Mouse (Mus musculus) granulocyte monocyte progenitor cell, adult 5-6 weeks (primary cell): ENCODE data around the gene Vps37c. TPM values are rescaled to one million over a fixed set of nuclear protein-coding genes. Genes with fewer than 3 reads are reported as not detected.

ENCODE experiments used
- ATAC-seq: replicated peaks from 2 replicates; pipeline ENCODE4 v1.8.0; 2016; ENCODE audit warnings: mild to moderate bottlenecking, moderate TSS enrichment, inconsistent platforms; ENCODE audit not compliant: poor library complexity, severe bottlenecking
- total RNA-seq, 2 experiments: library from RNA; stranded (forward) in 1 of 2; stranded (reverse) in 1 of 2; fragments of 200-712, 200-1000 nt in 1 of 2; fragments of >200 nt in 1 of 2; fragmentation: Nextera tagmentation in 1 of 2; gene quantifications; 2 replicates each; pipeline ENCODE4 v1.2.3; 2014 to 2017

Gene Vps37c
- total RNA-seq, 2 experiments from 2014 or later = 20.0 to 23.8 TPM

- ATAC-seq = no peak
Measured at GRCm38 (mm10) chr19:10685081-10685480, 3.5 kb upstream of the Vps37c start.

DNA sequence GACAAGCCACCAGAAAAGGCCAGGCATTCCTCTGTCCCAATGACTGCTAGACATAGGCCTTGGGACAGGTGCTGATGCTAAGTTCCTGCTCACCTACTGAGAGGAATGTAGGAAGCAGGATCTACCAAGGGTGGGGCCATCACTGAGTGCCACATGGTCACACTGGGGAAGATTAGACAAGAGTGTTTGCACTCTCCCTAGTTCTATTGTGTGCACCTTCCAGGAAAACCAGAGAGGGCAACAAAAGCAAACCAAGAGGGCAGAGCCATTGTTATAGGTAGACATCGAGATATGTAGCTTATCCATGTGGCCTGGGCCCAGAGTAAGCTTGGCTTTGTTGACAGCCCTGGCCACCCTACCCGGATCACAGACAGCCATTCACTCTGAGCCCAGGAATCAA, 2.8 kb upstream of the Vps37c start:
- no peak for ATAC-seq

GRCm38 (mm10) chr19:10689470-10690166, 1.1 kb downstream of the Vps37c start:
- ATAC-seq = no peak

DNA sequence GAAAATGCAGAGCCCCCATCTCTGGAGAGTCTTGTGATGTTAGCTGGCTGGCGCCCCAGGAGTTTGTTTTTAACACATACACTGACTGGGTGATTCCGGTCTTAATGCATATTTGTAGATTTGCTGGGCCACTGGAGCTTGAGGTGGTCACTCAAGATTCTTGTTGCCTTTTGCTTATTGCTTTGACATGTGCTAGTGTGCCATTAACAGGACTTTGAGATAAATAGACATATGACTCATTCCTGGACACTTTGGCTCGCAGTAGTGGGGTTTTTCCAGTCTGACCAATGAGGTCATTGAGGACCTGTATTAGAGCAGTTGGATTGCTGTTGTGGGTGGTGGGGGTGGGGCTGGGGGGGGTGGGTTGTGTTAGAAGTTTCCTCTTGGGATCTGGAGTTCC, 1.8 kb downstream of the Vps37c start:
- ATAC-seq = no peak

- ATAC-seq = no peak
Measured at GRCm38 (mm10) chr19:10691121-10691520, 2.6 kb downstream of the Vps37c start.

- no peak for ATAC-seq
Measured at GRCm38 (mm10) chr19:10691660-10692059, 3.1 kb downstream of the Vps37c start.

DNA sequence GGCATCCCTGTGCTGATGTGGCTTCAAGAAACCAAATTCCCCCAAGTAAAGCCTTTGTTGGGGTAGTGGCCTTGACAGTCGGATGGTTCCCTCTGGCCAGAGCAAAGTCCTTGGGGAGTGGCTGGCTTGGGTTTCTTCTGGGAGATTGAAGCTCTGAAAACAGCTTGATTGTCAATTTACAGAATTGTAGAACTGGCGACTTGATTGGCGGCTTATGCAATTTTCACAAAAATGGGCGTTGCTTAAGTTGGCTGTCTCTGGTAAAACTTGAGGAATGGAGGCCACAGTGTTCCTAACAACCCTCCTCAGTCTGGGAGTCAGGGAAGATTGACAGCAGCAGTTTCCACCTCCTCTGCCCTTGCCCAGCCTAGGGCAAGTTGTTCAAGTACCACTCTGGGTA, 3.8 kb downstream of the Vps37c start:
- no peak for ATAC-seq

GRCm38 (mm10) chr19:10693926-10694682, 5.6 kb downstream of the Vps37c start:
- ATAC-seq = peak; percentile 70

DNA sequence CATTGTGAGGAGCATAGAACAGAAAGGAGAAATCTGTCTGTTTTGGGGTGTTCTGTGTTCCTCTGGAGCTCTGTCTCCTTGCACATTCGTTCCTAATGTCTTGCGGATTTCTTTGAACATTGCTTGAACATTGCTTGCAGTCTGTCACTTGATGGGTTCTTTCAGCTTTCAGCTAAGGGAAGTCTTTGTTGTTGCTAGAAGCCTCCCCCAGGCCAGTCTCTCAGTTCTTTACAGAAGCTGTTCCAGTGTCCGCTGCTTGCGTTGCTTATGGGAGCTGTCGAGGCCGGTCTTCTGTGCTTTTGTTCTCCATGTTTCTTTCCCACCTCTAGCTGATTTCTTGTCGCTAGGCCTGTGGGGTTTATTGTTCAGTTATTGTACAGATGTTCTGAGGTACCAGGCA, 7.3 kb downstream of the Vps37c start:
- no peak for ATAC-seq

DNA sequence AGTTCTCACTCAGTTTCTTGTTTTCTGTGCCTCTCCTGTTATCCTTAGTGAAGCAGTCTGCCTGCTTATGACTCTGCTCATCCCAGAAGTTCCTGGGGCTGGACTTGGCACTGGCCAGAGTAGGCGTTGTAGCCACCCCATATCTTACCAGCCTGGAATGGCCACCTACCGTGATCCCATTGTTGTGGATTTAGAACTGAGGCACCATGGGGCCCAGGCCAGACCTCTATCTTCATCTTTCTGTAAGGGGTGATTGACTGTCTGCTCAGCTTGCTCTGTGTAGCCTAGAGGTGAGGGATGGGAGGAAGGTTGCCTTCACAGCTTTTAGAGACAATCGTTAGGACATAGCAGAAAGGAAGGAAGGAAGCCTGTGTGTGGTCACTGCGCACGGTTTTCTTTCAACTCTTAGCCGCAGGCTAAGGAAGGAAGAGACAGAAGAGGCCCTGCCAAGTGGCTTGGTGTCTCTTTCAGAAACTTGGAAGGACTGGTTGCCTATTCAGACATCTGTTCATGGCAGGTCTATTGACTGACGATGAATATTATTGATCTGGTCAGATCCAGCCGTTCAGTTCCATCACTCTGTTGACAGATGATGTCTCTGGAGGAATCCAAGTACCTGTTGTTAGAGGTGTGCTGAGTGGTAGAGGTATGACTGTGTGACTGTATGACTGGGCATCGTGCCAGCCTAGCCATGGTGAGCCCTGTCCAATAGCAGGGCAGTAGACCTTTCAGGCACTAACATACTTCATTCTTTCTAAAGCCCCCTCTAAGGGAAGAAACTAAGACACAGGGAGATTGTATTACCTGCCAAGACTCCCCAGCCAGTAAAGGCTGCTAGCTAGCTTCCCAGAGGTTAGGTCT, 9.8 kb downstream of the Vps37c start:
- peak; percentile 80 for ATAC-seq

DNA sequence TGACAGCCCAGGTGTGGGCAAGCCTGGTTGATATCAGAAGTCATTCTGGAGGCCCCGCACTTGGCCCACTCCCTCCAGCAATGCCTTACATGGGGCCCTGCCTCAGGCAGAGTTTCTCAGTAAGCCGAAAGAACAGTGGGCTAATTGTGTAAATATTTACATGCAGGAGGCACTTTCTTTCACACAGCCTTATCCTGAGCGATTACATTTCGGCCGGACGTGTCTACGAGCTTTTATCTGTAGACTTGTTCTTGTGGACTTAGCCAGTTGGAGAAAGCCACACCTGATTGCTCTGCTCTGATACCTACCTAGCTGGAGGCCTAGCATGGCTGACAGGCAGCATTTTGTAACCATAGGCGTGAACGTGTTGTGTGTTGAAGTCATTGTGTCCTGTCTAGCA, 11.3 kb downstream of the Vps37c start:
- no peak for ATAC-seq

GRCm38 (mm10) chr19:10701013-10701726, 12.6 kb downstream of the Vps37c start:
- ATAC-seq = no peak

GRCm38 (mm10) chr19:10702125-10702524, 13.6 kb downstream of the Vps37c start:
- no peak for ATAC-seq

GRCm38 (mm10) chr19:10703470-10703869, 14.9 kb downstream of the Vps37c start:
- peak; percentile 52 for ATAC-seq

- ATAC-seq = no peak
Measured at GRCm38 (mm10) chr19:10707087-10707875, 18.7 kb downstream of the Vps37c start.

DNA sequence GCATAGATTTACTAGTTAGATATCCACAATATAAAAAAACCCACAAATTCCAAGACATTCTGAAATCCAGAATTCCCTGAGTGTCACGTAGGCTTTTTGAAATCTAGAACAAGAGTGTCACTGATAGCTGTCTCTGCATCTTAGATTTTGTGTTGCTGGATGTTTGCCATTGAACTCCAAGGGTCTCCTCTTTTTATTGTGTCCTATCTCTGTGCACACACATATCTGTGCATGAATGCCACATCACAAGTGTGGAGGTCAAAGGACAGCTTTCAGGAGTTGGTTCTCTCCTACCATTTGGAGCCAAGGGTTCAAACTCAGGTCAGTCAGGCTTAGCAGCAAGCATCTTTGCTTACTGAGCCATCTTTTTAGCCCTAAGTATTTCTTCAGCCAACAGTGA, 19.3 kb downstream of the Vps37c start:
- no peak for ATAC-seq

- ATAC-seq = no peak
Measured at GRCm38 (mm10) chr19:10708900-10709299, 20.4 kb downstream of the Vps37c start.

GRCm38 (mm10) chr19:10709360-10710087, 21.0 kb downstream of the Vps37c start:
- ATAC-seq = peak; percentile 91

DNA sequence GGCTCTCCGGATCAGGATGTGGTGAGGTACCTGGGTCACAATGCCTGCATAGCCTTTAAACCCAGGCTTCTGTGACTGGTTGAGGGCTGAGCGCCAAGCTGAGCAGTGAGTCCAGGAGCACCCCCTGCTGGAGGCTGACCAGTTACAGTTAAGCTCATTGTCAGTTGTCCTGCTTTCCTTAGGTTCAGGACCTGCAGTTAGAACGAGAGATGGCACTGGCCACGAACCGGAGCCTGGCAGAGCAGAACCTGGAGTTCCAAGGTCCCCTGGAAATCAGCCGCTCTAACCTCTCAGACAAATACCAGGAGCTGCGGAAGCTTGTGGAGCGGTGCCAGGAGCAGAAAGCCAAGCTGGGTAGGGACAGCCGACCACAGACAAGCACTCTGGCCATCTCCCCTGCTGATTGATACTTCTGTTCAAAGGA, 21.6 kb downstream of the Vps37c start:
- ATAC-seq = peak; percentile 61
